Mouse (Mus musculus) c-Kit-negative CD71-positive TER-119-positive erythroid progenitor cells, embryonic 14.5 days (primary cell): Measurements from ENCODE around the gene Ankrd9.

ENCODE experiments used
- DNase-seq: peaks from one replicate; pipeline ENCODE4 v3.0.0-alpha.2; 2013; ENCODE audit warnings: low read depth, low spot score

Gene Ankrd9

GRCm38 (mm10) chr12:110990500-110990899 is 11.7 kb upstream of the Ankrd9 start:
- no peak for DNase-seq

GRCm38 (mm10) chr12:110989409-110989808 is 10.6 kb upstream of the Ankrd9 start:
- no peak for DNase-seq

- no peak for DNase-seq
Measured at GRCm38 (mm10) chr12:110986536-110987425, 7.9 kb upstream of the Ankrd9 start.

- no peak for DNase-seq
Measured at GRCm38 (mm10) chr12:110985141-110985540, 6.3 kb upstream of the Ankrd9 start.

GRCm38 (mm10) chr12:110984598-110984997 is 5.8 kb upstream of the Ankrd9 start:
- DNase-seq, result no peak

- DNase-seq, result no peak
Measured at GRCm38 (mm10) chr12:110983714-110984113, 4.9 kb upstream of the Ankrd9 start.

- no peak for DNase-seq
Measured at GRCm38 (mm10) chr12:110983083-110983482, 4.2 kb upstream of the Ankrd9 start.

GRCm38 (mm10) chr12:110981736-110982135 is 2.9 kb upstream of the Ankrd9 start:
- no peak for DNase-seq

- no peak for DNase-seq
Measured at GRCm38 (mm10) chr12:110979808-110980207, 968 bp upstream of the Ankrd9 start.

GRCm38 (mm10) chr12:110977896-110978606 is 789 bp downstream of the Ankrd9 start:
- no peak for DNase-seq

- no peak for DNase-seq
Measured at GRCm38 (mm10) chr12:110977345-110977733, 1.5 kb downstream of the Ankrd9 start.

- no peak for DNase-seq
Measured at GRCm38 (mm10) chr12:110976589-110977344, 2.1 kb downstream of the Ankrd9 start.

- no peak for DNase-seq
Measured at GRCm38 (mm10) chr12:110975838-110976468, 2.9 kb downstream of the Ankrd9 start.

GRCm38 (mm10) chr12:110975385-110975784 is 3.5 kb downstream of the Ankrd9 start:
- no peak for DNase-seq

- no peak for DNase-seq
Measured at GRCm38 (mm10) chr12:110974726-110975125, 4.1 kb downstream of the Ankrd9 start.

GRCm38 (mm10) chr12:110974295-110974694 is 4.5 kb downstream of the Ankrd9 start:
- DNase-seq, result peak; percentile 88

- no peak for DNase-seq
Measured at GRCm38 (mm10) chr12:110973829-110974228, 5.0 kb downstream of the Ankrd9 start.

GRCm38 (mm10) chr12:110971972-110972371 is 6.9 kb downstream of the Ankrd9 start:
- DNase-seq, result no peak

GRCm38 (mm10) chr12:110970408-110970807 is 8.4 kb downstream of the Ankrd9 start:
- no peak for DNase-seq

- no peak for DNase-seq
Measured at GRCm38 (mm10) chr12:110967146-110967545, 11.7 kb downstream of the Ankrd9 start.

- no peak for DNase-seq
Measured at GRCm38 (mm10) chr12:110966079-110966478, 12.8 kb downstream of the Ankrd9 start.

GRCm38 (mm10) chr12:110965500-110965899 is 13.3 kb downstream of the Ankrd9 start:
- DNase-seq, result no peak
